Comparison of ENCODE assay signal across 9 mouse cellular contexts in the genomic region with DNA sequence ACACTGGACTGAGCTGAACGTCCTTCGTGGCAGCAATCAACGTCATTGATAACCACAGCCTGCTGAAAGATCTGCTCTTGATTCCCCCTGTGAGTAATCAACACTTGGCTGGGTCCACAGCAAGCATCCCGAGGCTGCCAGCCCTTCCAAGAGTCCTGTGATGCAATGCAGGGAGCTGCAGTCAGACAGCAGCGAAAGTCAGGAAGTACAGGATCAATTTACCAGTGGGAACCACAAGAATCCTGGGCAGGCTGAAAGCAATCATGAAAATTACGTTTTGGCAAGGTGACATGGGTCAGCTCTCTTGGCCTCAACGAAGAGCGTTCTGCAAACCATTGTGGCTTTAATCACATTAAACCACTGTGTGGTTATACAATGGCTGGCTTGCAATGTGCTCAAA.
DNase-seq lines count a peak whose midpoint lies in the region; ATAC-seq lines count a peak whose summit lies in the region.
"Had no signal": no experiment of that assay in that cellular context is flagged by ENCODE, and none has a peak within 500 bp of the region (broad histone marks: within the 10 kb centered on the region; RNA-seq: fewer than 3 reads in every experiment).

No protein-coding gene starts in this region.

- no peaks in the 10 kb centered on the region for H3K27me3 ChIP-seq in limb, embryonic 12.5 days
- H3K27me3 ChIP-seq in midbrain, embryonic 13.5 days, result no peaks in the 10 kb centered on the region

- H3K4me1 ChIP-seq in limb, embryonic 12.5 days (replicated peaks), result no peaks in the 10 kb centered on the region; the same call in 1 of the 2 replicates
- H3K4me1 ChIP-seq in midbrain, embryonic 13.5 days (replicated peaks), result no peaks in the 10 kb centered on the region

- peak; percentile 23 for DNase-seq in ES-CJ7 (ENCODE audit: low read depth, low spot score)
- peak; percentile 37 for DNase-seq in adrenal gland, postnatal 14 days
- DNase-seq in gastrocnemius, adult 8-10 months (ENCODE audit: low spot score in 2 of 2), result peak; percentile 15 to 36
- DNase-seq in layer of hippocampus, postnatal 25 days (ENCODE audit: extremely low spot score in 1 of 2, low spot score in 1 of 2), result no peak
- DNase-seq in thymus, postnatal 0 days (ENCODE audit: low spot score), result no peak
- DNase-seq: cerebellum, adult 8-10 months had no signal

- no peak overlapping the region for H3K4me3 ChIP-seq in limb, embryonic 12.5 days (replicated peaks)
- no peak overlapping the region for H3K4me3 ChIP-seq in midbrain, embryonic 13.5 days (replicated peaks)

- no peak overlapping the region for H3K9ac ChIP-seq in limb, embryonic 12.5 days (replicated peaks)
- H3K9ac ChIP-seq in midbrain, embryonic 13.5 days (replicated peaks), result no peak overlapping the region

- H3K4me2 ChIP-seq in limb, embryonic 12.5 days, result no peak overlapping the region
- H3K4me2 ChIP-seq in midbrain, embryonic 13.5 days (replicated peaks), result no peak overlapping the region

- peak overlapping the region; percentile 35; the same call in 1 of the 2 replicates for H3K27ac ChIP-seq in limb, embryonic 12.5 days
- H3K27ac ChIP-seq in midbrain, embryonic 13.5 days, result no peak overlapping the region

- no peak for ATAC-seq in limb, embryonic 12.5 days (ENCODE audit: insufficient number of reproducible peaks, insufficient read depth, low FRiP score, low TSS enrichment, low read depth)
- no peak for ATAC-seq in granulocyte monocyte progenitor cell, adult 5-6 weeks (replicated peaks; ENCODE audit: poor library complexity, severe bottlenecking)
- ATAC-seq in midbrain, embryonic 13.5 days, result no peak

- 39% methylated on average over 8 of the region's 8 CpGs for WGBS in limb, embryonic 12.5 days
- WGBS in midbrain, embryonic 13.5 days, result 86% methylated on average over 8 of the region's 8 CpGs

- H3K9me3 ChIP-seq in limb, embryonic 12.5 days, result no peaks in the 10 kb centered on the region
- H3K9me3 ChIP-seq in midbrain, embryonic 13.5 days, result no peaks in the 10 kb centered on the region

- H3K36me3 ChIP-seq in limb, embryonic 12.5 days, result no peaks in the 10 kb centered on the region
- H3K36me3 ChIP-seq in midbrain, embryonic 13.5 days, result no peaks in the 10 kb centered on the region

Comparison
In these comparisons a context has a peak if more than half of its experiments do, and no peak if none do; other contexts are left out.
1. DNase-seq: peak in ES-CJ7 (single experiment), adrenal gland, postnatal 14 days (single experiment) and gastrocnemius, adult 8-10 months (2 of 2); none in layer of hippocampus, postnatal 25 days (0 of 2) and thymus, postnatal 0 days (single experiment).